Mouse (Mus musculus) kidney, embryonic 15.5 days (tissue): ENCODE measurements around the gene Gm3015. TPM values are rescaled to one million over a fixed set of nuclear protein-coding genes. Genes with fewer than 3 reads are reported as not detected.
"Not testable (repeated sequence)": the region's sequence is repeated elsewhere in the genome, so short reads cannot be mapped to it uniquely, and the experiment has no call there.

Experiments
- ATAC-seq: fragments of 200-750 bp; cut with Nextera tagmentation; replicated peaks from 2 replicates; pipeline ENCODE4 v1.8.0; 2017; ENCODE audit warnings: moderate TSS enrichment; ENCODE audit not compliant: low FRiP score
- H3K27ac ChIP-seq: fragments of 300-500 bp; sonication (generic); 2 replicates; pipeline ENCODE4 v1.5.1; 2015; ENCODE audit warnings: mild to moderate bottlenecking, inconsistent platforms
- H3K27me3 ChIP-seq: fragments of 300-500 bp; sonication (generic); 2 replicates; pipeline ENCODE4 v1.6.1; 2015; ENCODE audit warnings: inconsistent platforms
- H3K36me3 ChIP-seq: fragments of 300-500 bp; sonication (generic); 2 replicates; pipeline ENCODE4 v1.6.1; 2015; ENCODE audit warnings: inconsistent platforms
- H3K4me1 ChIP-seq: fragments of 300-500 bp; sonication (generic); 2 replicates; pipeline ENCODE4 v1.6.1; 2015; ENCODE audit warnings: inconsistent platforms
- H3K4me2 ChIP-seq: fragments of 300-500 bp; sonication (generic); 2 replicates; pipeline ENCODE4 v1.6.1; 2015; ENCODE audit warnings: moderate library complexity, mild to moderate bottlenecking, inconsistent platforms
- H3K4me3 ChIP-seq: fragments of 300-500 bp; sonication (generic); replicated peaks from 2 replicates; pipeline ENCODE4 v1.5.1; 2015; ENCODE audit warnings: mild to moderate bottlenecking, inconsistent platforms
- H3K9ac ChIP-seq: fragments of 300-500 bp; sonication (generic); 2 replicates; pipeline ENCODE4 v1.6.1; 2015; ENCODE audit warnings: mild to moderate bottlenecking, inconsistent platforms
- H3K9me3 ChIP-seq: fragments of 300-500 bp; sonication (generic); replicated peaks from 2 replicates; pipeline ENCODE4 v1.6.1; 2016; ENCODE audit warnings: inconsistent platforms
- WGBS: fragments of 180-500 bp; shearing (Covaris S2); methylation state at CpG from one replicate; pipeline ENCODE4 v1.1.7; 2015; ENCODE audit warnings: mixed read lengths; 5-methylcytosine and 5-hydroxymethylcytosine counted together
- polyA plus RNA-seq: library from polyadenylated mRNA; unstranded; fragments of >200 nt; fragmentation: Nextera tagmentation; extraction: Ambion mirVana; gene quantifications from 2 replicates; pipeline ENCODE4 v1.2.1, GENCODE M21; 2015

Gene Gm3015
- not detected in 2 replicates for polyA plus RNA-seq

DNA sequence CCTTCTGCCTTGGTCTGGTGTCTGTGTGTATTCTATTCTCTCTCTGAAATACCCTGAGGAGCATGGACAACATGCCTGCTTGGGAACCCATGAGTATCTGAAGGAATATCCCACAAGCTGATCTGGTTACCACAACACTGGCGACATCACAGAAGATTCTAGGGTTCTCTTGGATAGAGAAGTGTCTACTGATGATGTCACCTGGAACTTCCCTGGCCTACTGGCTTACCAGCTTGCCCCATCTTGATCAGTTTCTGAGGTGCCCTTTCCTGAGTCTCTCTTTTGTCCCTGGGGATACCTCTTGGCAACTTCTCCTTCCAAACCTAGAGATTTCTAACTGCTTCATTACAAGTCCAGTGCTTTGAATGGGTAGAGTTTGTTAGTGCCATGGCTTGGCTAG lies at the start of gene Gm3015:
Gm3015 (minus strand) TSS at position 101 of the 400 bp plus-strand sequence.
- H3K9ac ChIP-seq, H3K9me3 ChIP-seq, H3K4me2 ChIP-seq, ATAC-seq, H3K27ac ChIP-seq, H3K36me3 ChIP-seq, H3K27me3 ChIP-seq, H3K4me3 ChIP-seq, H3K4me1 ChIP-seq: not testable (repeated sequence)
- 50% methylated on average over 1 of the region's 1 CpGs for WGBS

DNA sequence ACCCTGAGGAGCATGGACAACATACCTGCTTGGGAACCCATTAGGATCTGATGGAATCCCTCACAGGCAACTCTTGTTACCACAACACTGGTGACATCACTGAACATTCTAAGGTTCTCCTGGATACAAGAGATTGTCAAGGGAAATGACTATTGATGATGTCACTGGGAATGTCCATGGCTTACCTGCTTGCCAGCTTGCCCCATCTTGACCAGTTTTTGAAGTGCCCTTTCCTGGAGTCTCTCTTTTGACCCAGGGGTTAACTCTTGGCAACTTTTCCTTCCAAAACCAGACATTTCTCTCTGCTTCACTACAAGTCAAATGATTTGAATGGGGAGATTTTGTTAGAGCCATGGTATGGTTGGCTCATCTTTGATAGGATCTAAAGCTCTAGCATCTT lies 29.3 kb upstream of the Gm3015 start, which contains the start of gene Gm10377:
Gm10377 (minus strand) TSS at position 101 of the 400 bp plus-strand sequence.
- H3K9me3 ChIP-seq, H3K4me2 ChIP-seq, H3K4me3 ChIP-seq, H3K27me3 ChIP-seq, ATAC-seq, H3K27ac ChIP-seq, H3K36me3 ChIP-seq, H3K9ac ChIP-seq, H3K4me1 ChIP-seq: not testable (repeated sequence)

Other genes starting within 250 kb of the Gm3015 start
- gene Gm8024, start 244.5 kb downstream of the Gm3015 start, polyA plus RNA-seq: not detected in 2 replicates
- gene Gm17124, start 168.9 kb downstream of the Gm3015 start, polyA plus RNA-seq: not detected in 2 replicates
- not detected in 2 replicates for gene Gm3633, start 126.9 kb downstream of the Gm3015 start, polyA plus RNA-seq
- not detected in 2 replicates for gene Gm10378, start 112.9 kb downstream of the Gm3015 start, polyA plus RNA-seq
- not detected in 2 replicates for gene Gm10377, start 29.2 kb upstream of the Gm3015 start, polyA plus RNA-seq
- not detected in 2 replicates for gene Gm21977, start 84.7 kb upstream of the Gm3015 start, polyA plus RNA-seq
- not detected in 2 replicates for gene Gm8082, start 224.8 kb upstream of the Gm3015 start, polyA plus RNA-seq
- gene Gm10376, start 246.8 kb upstream of the Gm3015 start, polyA plus RNA-seq: not detected in 2 replicates